Mouse (Mus musculus) heart, postnatal 4 days (tissue): Measurements from ENCODE around the gene Man2a2. TPM values are rescaled to one million over a fixed set of nuclear protein-coding genes. Genes with fewer than 3 reads are reported as not detected.
A peak's percentile ranks its signal among the peaks of the same experiment; 100 is the strongest.

Source experiments
- DNase-seq: peaks from one replicate; pipeline ENCODE4 v3.0.0; 2021
- total RNA-seq, 2 experiments: library from RNA; stranded (reverse); gene quantifications; 2 replicates each; pipeline ENCODE4 v1.2.3; 2021

Man2a2 gene
- 10 to 100 TPM; 65.0 to 65.6 TPM for total RNA-seq

DNA sequence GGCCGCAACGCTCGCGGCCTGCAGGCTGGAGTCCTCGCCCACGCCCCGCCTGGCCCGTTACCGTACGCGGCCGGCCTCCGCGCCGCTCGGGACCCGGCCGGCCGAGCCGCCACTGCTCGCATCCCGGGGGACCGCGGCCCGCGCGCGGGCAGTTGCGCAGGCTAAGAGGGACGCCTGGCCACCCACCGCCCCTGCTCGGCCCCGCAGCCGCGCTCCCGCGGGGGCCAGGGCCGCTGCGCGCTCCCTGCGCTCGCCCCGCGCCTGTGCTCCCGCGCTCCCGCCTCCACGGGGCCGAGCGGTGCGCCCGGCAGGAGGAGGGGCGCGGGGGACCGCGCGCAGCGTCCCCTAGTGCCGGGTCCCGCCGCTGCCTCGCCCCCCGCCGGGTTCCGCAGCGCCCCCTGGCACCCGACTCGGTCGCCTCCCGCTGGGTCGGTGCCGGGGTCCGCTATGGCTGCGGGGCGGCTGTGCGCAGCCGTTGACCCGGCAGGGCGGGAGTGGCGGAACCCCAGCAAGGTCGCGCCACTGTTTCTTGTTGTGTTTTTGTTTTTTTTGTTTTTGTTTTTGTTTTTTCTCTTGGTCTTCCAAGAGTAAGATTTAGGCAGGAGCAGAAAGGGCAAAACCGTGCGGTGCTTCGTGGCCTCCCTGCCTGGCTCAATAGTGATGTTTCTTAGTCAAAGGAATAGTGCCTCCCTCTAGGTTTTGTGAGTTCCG, at the start of gene Man2a2:
Gene Man2a2, minus strand, starts transcription at position 335 of the 711 bp plus-strand sequence.
- peak; percentile 92 for DNase-seq

DNA sequence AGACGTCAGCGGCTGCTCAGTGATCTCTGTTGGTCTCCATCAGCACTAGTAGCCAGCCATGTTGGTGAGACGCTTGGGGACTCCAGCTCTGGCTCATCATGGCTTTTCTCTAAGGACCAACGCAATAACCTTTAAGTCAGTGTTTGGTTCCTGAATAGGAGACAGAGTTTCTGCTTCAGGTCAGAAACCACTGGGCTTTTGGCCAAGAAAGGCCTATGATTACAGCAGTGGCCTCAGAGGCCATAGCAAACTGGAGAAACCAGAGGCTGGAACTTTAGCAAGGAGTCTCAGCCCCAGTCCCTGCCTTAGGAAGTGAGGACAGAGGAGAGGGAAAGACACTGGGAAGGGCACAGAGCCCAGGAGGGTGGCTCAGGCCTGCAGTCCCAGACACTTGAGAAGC, 49.4 kb upstream of the Man2a2 start:
- no peak for DNase-seq

DNA sequence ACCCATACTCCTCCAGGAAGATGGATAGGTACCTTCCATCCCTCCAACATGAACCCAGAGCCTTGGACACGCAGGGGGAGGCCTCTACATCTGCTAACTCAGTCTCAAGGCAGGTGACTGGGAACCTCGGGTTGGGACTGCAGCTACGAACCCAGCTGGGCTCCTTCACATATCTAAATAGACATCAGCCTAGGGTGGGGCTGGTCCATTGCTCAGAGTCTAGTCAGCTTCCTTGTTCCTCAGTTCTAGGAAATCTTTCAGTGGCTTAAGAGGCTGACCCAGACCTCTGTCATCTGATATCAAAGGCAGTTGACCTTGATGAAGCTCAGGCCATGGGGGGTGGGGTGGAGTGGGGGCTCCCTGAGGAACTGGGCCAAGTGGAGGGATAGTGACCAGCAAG, 48.1 kb upstream of the Man2a2 start:
- DNase-seq, result no peak

DNA sequence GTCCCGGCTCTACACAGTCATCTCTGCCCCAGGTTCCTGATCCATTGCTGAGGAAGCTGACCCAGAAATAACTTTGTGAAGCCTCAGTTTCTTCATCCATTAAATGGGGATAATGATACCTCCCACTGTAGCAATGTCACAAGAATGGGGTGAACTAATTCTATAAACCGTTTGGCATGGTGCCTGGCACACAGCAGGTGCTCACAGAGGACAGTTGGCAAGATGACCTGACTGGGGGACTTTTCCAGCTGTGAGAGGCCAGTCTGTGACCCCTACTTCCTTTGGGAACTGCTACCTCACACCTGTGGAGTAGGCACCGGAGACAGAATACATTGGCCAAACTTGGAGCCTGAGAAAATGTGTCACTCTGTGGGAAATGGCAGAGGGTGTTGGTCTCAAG, 46.9 kb upstream of the Man2a2 start:
- DNase-seq, result no peak

DNA sequence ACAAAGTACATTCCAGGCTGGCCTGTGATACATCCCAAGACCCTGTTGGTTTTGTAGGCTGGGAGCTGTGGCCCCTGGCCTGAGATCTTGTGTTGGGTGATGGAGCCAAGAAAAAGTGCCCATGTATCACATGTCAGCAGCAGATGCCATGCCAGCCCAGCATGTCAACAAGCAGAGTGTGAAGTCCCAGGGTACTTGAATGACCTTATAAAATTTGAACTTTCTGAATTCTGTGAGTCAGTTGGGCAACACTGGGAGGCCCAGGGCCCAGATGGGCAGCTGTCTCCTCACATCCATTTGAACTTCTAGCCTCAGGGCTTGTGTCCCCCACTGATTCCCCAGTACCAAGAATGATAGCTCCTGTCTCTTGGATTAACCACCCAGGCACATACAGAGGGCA, 46.4 kb upstream of the Man2a2 start:
- DNase-seq, result no peak

DNA sequence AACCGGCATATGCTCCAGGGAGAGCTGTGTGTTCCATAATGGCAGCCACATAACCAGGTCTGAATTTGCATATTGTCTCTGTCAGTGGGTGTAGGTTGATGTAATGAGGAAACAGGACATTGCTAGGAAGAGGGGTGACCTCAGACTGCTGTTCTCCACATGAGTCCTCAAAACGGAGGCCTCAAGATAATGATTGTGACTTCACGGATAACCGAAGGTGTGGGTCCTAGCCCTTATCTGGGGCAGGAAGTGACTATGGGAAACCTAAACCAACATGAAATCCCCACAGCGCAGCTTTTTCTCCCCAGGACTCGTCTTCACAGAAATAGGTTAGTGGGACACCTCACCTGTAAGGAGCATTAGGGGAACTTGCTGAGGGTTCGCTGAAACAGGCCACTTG, 45.8 kb upstream of the Man2a2 start:
- DNase-seq, result no peak

DNA sequence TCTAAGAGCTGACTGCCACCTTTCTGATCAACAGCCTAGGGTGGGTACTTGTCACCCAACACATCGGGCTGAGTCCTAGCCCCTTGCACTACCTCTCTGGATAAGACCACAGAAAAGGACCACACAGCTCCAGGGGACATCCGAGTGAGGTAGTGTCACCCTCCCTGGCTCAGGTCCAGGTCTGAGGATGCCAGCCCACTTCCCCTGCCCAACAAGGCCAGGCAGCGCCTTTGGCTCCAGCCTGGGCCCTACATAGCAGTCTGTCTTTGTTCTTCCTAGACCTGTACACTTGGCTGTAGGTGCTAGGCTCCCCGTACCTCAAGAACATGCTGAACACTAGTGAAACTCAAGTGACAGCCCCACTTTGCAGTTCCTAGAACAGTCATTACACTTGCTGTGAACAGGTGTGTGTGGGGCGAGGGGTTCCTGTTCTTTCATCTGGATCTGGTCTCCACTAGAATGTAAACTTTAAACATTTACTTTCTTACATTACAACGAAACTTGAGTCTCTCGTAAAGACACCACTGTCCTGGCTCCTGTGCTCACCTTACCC, 43.2 kb upstream of the Man2a2 start:
- no peak for DNase-seq

DNA sequence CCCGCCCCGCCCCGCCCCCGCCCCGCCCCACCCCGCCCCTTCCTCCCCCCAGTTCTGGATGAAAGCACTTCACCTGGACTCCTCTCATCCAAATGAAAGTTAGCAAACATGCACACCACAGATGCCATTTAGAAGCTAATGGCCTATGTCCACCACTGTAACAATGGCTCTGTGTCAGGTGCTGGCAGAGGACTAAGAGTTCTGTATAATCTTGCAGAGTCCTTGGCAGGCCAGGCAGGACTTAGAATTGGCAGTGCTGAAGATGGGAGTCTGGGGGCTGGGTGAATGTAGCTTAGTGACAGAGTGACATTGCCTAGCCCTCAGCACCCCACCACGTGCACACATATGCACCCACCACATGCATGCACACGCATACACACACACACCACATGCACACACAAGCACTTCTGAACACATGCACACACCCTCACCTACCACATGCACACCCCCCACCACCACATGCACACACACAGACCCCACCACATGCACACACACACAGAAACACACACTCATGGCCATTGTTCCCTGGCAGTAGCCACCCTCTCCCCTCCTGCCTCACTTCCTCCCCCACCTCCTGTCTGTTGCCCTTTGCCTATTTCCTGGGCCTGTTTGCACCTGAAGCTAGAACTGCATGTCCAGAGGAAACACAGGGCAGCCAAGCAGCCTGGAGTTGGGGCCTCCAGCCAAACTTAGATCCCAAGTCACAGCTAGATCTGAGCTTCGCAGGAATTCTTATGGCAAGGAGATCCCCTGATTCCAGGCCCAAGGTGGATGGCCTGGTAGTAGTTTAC, 42.5 kb upstream of the Man2a2 start:
- DNase-seq, result no peak

DNA sequence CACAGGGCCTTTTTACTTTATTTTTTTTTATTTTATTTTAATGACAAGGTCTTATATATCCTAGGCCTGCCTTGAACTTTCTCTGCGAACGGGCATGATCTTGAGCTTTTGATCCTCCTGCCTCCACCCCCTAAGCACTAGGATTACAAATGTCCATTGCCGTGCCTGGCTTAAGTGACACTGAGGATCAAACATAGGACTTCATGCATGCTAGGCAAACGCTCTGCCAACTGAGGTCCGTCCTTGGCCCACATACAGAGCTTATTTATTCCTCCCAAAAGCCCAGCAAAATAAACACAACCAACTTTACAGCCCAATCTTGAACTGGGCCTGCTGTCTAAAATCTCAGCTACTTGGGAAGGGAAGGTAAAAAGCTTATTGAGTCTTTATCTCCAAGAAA, 41.6 kb upstream of the Man2a2 start:
- DNase-seq, result no peak

DNA sequence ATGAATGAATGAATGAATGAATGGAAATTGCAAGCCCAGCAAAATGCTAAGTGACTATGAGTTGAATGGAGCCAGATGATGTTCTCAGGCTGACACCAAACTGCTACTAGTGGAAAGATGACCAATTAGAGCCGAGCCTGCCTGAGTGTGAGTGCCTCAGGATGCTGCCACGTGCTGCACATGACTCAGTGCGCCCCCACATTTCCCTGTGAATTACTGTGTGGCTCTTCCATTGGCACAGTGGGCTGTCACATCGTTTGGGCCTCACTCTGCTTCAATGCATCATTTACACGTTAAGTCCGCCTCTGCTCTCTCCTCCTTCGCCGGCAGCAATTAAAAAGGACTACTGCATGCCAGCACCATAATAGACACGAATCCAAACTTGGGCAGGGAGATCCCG, 41.1 kb upstream of the Man2a2 start:
- DNase-seq, result no peak

DNA sequence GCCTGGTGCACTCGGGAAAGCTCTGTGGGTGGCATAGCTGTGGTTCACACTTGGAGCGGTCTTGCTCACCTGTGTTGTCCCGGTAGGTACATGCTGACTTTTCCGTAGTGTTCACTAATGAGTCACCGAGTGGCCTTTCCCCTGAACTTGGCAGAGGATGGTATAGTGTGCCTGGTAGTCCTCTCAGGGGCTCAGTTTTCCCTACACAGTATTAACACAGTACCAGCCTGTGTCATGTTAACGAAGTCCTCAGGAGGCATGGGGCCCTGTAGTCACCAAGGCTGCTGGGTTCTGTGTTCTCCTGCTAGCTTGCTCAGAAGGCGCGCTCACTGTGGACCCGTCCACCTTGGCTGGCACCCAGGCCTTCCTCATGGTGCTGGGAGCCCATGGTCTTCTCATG, 39.2 kb upstream of the Man2a2 start:
- DNase-seq, result no peak

DNA sequence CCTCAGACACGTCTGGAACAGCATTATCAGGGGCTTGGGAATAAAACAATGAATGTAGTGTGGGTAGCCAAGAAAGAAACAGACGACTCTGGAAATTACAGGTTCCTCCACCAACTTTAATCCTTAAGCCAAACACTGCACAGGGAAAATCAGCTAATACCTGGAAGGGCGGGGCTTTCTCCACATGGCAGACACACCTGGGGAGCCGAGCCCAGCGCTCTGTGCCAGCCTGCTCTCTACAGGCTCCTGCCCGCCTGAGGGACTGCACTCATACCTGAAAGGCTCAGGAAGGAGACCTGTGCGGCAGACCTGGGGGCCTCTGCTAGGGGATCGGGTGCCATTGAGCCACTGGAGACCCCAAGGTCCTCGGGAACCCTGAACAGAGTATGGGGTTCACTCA, 36.5 kb upstream of the Man2a2 start:
- no peak for DNase-seq

DNA sequence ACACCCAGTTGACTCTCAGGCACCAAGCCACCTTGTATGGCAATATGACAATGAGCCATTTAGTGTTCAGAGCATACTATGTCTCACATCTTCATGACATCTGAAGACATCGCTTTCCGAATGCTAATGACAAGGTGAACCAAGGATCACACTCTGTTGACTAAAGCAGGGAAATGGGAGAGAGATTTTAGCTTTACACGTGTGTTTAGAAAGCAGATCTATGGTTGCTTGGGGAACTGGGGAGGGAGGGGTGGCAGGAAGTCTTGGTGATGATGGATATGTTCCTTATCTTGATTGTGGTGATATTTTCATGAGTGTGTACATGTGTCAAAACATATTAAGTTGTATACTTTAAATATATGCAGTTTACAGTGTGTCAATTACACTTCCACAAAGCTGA, 35.0 kb upstream of the Man2a2 start:
- DNase-seq, result no peak

DNA sequence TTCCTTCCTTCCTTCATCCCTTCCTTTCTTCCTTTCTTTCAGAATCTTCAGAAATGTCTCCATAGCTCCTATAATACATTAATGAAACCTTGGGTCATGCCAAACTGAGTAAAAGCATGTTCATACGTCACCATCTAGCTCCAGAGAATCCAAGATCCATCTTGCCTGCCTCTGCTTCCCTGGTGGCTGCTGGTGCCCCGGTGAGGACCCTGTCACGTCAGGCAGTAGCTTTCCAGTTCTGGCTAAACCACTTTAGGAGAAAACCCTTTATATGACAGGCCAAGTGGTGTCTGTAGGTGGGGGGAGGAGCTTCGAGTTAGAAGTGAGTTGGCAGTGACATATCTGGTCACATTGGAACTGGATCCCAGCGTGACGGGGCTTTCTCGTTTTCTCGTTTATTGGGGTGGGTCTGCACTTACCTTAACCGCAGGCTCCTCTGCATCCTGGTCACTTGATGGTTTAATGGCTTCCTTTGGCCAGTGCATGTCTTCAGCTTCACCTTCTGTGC, 34.1 kb upstream of the Man2a2 start, which contains the start of gene Furin:
Gene Furin, minus strand, starts transcription at position 249 of the 508 bp plus-strand sequence.
- no peak for DNase-seq

DNA sequence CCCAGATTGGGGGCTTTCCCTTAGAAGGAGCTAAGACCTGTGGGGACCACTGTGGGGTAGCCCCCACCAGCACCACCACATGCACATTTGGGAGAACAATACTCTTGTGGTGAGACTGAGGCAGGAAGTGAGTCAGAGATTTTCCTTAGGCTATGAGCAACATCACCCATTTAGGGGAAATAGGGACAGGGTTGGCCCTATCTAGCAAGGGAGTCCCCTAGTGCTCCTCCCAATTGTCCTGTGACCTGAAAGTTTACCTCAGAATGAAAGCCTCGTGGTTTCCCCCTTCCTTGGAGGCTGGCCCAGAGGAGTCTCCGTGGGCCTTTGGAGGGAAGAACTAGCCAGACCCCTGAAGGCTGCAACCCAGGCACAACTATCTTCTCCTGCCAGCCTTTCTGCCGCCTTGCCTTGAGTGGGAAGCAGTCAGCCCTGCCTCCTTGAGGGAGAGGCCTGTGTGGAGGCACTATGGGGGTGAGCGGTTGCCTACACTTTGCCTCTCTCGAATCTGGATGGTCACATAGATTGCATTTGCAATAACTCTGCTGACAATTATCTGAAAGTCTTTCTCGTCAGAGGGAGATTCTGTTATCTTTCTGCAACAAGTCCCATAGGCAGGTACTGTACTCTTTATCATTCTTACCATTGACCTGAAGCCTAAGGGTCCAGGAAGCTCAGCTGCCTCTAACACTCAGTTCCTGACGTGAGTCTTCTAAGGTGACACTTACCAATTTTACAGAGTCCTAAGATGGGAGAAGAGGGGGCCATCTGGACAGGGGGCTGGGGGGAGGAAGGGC, 33.1 kb upstream of the Man2a2 start:
- no peak for DNase-seq

DNA sequence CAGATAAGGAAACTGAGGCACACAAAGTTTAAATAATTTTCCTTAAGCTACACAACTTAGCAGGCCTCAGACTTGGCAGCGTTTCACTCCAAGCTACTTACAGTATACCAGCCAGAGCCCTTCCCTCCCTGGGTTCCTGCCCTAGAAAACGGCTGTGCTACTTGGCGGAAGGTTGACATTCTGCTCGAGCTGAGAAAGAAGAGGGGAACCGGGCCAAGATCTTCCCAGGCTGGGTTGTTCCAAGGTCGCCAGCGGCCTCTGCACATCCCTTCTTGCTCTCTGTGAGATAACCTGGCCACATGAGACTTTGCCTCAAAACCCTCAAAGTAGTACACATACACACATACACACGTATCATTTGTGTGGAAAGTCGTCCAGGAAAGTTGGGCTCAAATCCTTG, 32.4 kb upstream of the Man2a2 start:
- peak; percentile 82 for DNase-seq

DNA sequence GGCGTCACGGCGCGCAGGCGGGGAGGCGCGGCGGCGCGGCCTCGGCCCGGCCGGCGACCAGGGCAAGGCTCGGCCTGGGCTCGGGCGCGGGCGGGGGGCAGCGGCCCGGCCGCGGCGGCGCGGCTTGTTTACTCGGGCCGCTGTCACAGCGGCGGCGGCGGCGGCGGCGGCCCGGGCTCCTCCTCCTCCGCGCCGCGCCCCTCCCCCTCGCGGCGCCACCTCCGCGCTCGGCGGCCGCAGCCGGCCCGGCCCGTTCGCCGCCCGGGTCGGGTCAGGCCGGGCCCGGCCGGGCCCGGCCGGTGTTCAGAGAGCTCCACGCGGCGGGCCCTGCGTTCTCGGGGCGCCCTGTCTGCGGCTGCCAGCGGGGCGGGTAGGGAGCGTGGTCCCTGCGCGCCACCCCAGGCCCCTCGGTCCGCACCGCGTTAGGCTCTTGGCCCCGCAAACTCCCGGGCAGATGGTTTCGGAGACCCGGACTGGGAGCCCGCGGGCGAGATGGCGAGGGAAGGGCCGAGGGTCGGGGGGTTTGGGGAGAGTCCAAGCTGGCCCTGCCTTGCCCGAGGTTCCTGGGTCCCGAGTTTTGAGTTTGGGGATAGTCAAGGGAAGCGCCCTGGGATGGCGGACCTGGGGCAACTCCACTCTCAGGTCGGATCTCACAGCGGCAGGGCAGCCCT, 31.6 kb upstream of the Man2a2 start:
- DNase-seq, result peak; percentile 76

DNA sequence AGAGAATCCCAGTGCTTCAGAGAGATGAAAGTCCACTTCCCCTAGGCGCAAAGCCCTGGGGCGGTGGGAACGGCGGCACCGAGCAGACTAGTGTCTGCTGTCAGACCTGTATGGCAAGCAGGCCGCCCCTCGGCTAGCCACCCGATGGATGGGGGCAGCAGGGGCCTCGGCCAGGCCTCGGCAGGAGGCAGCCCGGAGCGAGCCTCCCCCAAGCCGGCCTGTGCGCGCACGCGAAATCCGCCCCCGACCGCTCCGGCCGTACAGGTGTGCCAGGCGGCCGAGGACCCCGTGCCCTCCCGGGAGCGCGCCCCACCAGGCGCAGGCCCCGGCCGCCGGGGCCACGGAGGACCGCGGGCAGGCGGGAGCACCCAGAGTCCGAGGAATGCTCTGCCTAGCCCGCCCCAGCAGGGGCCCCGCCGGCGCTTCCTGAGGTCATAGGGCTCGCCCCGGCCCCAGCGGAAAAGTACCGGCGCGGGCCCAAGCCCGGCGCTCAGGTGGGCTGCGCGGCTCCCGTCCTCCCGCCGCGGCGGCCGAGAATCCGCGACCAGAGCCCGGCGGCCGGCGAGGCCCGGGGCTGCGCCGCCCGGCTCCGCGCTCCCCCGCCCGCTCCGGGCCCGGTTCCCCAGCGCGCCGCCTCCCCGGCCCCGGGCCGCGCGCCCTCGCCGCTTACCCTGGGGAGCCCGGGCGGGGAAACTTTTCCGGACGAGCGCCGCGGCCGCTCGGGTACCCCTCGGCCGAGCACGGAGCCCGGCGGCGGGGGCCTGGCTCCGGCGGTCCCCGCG, 30.9 kb upstream of the Man2a2 start:
- peak; percentile 65 for DNase-seq

DNA sequence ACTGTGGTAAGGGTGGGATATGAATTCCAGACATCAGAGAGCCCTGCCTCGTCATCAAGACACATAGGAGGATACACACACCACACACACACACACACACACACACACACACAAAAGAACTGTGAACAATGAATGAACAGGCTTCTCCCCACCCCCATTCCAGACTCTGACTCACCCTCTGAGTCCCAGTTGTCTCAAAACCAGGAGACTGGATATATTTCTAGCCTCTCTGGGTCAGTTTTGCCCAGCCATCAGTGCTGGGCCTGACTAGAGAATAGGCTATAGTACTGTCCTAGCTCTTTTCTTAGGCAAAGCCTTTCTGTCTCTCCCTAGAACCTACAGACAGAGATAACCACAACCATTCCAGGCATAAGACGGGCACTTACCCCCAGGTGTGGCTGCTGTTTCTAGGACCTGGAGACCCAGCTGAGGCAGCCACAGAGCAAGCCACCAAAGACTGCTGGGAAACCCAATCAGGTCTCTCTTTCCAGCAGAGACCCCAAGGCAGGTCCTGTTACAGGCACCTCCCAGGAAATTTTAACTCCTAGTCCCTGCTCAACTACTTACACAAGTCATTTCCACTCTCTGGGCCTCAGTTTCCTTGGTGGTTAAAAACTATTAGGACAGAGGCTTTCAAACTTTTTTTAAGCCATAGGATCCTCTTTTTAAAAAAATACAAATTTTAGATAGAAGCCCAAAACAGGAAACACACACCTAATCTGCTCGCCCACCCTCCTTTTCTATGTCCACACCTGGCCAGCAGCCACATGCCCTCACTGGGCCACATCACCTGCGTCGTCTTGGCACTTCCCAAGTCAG, 30.1 kb upstream of the Man2a2 start:
- DNase-seq, result peak; percentile 50

DNA sequence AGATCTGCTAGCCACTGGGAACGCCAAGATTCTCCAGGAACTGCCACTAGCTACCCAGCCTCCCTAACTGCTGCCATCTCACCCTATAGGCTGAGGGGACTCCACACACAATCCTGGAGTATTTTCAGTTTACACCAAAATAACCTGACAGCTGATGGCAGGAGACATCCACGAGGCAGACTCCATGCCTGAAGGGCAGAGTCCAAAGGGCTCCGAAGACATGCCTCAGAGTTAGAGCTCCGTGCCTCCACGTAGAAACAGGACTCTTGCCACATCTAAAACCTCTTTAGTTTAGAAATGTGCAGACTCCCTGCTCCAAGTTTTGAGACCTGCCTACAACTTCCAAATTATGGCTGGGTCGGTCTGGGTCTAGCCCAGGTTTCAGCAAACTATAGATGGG, 29.4 kb upstream of the Man2a2 start:
- no peak for DNase-seq
